Mouse (Mus musculus) ovary, postnatal 14 days (tissue): ENCODE measurements at regions not wholly inside any gene's neighbourhood (a gene's known extent, or its start where the extent isn't known, plus 50 kb on each side); places are given as distances from the start of the nearest gene placed in this dataset.
"Not testable (repeated sequence)": the region's sequence is repeated elsewhere in the genome, so short reads cannot be mapped to it uniquely, and the experiment has no call there.

ENCODE experiments used
- DNase-seq: peaks from one replicate; pipeline ENCODE4 v3.0.0; 2022; ENCODE audit warnings: low spot score

DNA sequence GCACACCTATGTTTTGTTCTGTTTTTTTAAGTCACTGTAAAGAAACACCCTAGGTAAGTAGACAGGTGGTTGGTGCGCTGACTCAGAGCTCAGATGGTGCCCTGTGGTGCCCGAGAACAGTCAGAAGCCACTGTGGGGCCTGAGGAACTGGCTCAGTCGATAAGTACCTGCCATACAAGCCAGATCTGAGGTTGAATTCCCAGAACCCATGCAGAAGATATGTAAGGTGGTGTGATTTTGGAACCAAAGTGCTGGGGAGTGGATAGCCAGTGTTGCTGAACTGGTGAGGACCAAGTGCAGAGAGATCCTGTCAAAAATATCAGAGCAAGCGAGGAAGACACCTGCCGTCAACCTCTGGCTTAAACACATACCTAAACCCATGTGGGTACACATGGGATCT, 65.4 kb downstream of the Chst1 start:
- DNase-seq, result no peak

DNA sequence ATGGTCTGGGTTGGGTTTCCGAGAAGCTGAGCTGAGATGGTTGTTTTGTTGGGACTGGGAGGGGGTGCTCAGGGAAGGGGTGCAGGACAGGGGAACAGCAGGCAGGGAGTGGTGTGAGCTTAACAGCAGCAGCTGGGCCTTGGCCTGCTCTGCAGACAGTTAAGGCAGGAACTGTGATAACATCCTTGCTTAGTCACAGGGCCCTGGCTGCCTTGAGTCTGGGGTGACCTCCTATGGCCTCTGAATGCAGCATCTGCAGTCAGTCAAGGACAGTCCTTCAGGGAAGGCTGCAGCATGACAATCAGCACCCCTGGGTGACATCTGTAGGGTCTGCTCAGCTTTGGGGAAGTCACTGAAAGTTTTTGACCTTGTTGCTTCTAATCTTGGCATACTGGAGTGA, 67.7 kb downstream of the Chst1 start:
- no peak for DNase-seq

DNA sequence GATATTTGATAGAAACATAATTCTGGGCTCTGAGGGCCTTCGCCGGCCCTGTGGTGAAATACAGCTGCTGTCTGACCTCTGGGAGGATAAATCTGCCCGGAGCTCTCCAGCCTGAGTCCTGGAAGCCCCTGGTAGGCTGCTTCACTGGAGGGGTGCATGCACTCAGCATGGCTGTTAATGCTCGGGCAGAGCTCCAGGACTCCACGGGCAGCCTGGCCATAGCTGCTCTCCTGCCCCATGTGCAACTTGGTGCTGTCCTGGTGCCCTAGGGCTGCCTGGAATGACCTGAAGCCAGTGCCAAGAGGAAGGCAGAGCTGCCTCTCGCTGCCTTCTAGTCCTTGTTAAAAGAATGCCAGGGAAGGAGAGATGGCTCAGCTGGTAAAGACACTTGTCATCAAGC, 68.2 kb downstream of the Chst1 start:
- no peak for DNase-seq

DNA sequence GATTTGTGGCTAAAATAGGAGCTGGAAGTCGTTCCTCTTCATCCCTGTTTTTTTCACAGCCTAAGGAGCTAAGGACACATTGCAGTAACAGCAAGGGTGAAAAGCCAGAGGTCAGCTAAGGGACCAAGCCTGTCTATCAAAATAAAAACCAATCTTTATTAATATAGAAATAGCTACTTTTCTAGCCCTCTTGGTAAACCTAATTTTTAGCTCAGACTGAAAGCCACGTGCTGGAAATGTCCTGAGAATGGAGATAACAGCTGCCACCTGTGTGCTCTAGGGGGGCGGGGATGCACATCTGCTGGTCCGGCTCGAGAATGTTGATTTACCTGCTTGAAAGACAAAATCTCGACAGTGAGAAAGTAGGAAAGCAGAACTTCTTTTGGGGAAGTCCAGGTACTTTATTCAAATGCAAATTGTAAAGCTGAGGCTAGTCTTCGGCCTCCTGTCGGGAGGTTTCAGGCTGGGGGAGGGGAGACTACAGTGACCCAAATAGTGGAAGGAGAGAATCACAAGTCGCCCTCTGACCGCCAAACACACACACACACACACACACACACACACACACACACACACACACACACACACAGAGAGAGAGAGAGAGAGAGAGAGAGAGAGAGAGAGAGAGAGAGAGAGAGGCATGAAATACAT, 70.0 kb downstream of the Chst1 start:
- DNase-seq, result not testable (repeated sequence)

DNA sequence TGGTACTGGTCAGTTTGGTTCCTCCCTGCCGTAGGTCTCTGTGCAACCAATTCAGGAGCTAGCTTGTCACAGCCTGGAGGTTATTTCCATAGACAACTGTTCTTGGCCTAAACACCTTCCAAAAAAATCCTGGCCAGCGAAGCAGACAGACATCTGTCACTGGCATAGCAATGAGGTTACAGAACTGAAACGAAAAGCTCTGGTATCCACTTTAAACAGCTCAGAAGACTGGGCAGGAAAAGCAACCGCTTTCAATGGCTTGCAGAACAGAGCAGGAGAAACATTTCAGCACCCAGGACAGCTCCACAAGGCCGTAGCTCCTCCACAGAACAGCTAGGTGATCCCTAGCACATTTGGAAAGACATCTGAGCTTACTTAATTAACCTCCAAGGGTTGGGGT, 72.1 kb downstream of the Chst1 start:
- peak; percentile 65 for DNase-seq

DNA sequence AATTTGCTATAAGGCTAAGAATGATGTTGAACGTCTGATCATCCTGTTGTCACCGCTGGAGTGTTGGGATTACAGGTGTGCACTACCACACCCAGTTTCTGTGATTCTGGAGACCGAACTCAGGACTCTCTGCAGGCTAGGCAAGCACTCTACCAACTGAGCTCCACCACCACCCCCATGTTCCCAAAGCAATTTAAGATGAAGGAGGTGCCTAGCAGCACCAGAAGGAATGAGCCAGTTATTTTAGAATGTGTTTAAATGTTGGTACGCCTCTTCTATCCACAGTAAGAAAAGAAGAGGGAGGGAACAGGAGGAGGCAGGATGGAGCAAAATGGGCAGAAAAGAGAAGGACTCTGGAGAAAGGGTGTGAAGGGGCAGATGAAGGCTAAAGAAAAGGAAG, 72.6 kb downstream of the Chst1 start:
- DNase-seq, result no peak

DNA sequence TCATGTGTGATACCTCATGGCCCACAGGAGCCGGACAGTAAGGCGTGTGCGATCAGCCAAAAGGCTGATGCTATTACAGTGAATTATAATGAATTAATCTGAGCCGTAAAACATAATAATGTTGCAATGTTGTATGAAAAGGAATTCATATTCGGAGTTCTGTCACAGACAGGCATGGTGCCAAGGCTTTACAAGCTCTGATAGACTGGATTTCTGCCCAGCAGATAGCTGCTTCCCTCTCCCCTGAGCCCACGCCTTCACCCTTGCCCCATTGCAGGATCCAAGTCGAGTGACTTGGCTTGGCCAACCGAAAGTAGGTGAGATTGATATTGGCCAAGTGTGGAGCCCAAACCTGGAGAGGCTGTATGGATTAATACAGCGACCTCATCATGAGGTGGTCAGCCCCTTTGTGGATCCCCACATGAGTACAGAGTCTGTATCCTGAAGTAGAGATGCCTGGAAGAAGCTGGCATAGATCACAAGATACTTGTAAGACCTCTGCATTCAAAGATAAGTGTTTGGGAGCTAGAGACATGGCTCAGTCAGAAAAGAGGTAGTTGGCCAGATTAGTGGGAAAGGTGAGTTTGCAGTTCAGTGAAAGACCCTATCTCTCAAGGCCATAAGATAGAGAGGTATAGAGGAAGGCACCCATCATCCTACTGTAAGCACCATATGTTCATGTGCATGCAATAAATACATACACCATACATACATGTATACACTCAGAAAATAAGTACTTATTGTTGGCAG, 73.7 kb downstream of the Chst1 start:
- no peak for DNase-seq

DNA sequence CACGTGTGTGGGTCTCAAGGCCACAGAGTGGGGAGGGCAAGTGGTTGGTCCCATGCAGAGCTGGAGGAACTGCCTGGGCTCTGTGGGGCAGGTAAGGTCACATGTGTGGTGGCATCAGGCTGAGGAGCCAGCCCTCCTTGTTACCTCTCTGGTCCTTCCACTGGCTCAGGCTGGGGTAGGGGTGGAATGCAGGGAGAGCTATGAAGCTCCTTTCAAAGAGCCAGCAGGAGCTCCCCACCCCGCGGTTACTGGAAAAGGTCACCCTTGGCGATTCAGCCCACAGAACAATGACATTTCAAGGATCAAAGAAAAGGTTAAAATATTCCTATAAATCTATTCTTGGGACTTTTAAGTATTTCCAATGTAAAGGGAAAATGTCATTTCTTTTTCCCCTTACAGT, 74.4 kb downstream of the Chst1 start:
- no peak for DNase-seq

DNA sequence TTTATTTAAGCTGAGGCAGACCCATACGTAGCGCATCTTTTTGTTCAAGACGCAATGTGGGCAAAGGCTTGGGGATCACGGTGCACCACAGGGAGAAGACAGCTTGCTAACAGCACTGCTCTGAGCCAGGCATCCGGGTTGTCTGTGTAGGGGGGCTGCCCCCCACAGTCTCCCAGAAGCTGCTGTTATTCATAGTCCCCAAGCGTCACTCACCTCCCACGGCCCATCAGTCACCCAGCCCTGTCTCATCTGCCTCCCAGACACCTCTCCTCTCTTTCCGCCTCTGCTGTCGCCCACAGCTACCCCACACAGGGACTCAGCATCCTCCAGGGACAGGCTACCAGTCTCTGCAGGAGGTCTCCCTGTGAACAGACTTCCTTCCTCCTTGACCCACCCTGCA, 75.7 kb downstream of the Chst1 start:
- DNase-seq, result no peak

DNA sequence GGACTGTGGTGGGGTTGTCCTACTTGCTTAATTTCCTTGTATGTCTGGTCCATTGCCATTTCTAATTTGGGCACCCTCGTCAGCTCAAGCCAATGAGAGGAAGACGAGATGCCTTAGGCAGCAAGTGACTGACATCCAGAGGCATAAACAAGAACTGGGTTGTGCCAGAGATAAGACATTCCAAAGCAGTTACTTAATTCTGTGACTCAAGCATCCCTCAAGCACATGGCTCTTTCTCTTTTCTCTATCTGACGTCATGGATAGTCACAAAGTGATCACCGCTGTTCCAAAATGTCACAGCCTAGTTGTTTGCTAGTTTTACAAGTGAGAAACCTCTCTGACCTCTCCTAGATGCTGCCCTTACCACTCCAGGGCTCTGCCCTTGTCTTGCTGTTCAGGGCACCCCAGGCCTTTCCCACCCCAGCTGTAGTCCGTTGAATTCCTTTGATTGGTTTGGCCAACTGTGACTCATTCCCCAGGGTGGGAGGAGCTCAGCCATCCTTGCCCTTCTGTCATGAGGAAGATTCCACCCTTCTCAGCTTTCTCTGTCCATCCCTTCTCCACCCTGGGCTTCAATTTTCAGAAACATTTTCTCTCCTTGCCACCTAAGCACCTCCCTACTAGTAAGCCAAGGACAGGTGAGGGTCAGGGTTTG, 78.9 kb downstream of the Chst1 start:
- DNase-seq, result no peak

DNA sequence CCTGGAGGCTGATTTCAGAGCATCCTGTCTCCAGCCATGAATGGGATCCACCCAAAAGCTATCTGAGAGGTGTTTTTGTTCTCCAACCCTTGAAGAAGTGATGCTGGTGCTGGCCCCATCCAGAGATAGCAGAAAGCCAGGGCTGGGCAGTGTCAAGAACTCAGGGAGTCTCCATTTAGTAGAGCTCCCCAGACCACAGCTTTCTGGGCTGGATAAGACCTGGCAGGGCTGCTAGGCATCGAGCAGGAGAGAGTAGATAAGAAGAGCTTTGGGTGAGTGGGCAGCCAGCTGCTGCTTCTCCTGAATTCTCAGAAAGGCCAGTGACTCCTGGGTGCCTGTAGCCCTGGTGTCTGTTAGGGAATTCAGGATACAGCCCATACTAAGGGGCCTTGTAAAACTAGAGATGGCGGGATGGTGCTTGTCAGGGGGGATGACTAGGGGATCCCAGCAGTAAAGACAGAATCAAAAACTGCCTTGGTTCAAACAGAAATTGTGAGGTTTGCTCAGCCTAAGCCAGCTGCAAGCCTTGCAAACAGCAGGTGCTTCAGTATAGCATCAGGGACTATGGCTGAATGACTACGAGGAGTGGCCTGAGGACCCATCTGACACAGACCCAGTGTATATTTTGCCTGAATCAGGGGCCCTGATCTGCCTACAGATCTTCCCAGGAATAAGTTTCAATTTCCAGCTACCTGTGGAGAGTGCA, 79.6 kb downstream of the Chst1 start:
- no peak for DNase-seq

DNA sequence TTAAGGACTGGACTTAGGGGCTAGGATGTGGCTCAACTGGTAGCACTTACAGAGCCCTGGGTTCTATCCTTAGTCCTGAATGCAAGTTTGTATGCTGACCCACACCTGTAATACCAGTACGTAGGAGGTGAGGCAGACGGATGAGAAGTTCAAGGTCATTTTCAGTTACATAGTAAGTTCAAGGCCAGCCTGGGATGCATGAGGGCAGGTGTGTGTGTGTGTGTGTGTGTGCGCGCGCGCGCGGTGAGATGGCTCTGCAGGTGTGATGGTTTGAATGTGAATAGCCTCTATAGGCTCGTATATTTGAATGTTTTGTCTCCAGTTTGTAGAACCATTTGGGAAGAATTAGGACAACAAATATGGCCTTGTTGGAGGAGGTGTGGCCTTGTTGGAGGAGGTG, 82.7 kb downstream of the Chst1 start:
- no peak for DNase-seq

DNA sequence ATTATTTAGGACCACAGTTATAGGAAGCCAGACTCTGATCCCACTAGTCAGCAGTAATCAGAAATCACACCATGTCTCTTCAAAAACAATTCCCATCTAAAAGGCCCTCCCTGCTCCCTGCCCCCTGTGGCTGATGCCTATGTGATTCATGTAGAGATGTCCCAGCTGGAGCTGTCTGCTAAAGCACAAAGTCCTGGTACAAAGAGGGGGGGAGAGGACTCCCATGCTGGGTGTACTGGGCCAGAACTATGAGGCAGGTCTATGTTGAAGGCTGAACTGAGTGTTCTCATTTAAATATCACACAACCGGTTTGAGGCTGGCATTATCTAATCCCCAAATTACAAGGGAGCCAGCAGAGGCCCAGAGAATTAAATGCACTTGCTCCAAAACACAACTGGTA, 88.2 kb downstream of the Chst1 start:
- no peak for DNase-seq

DNA sequence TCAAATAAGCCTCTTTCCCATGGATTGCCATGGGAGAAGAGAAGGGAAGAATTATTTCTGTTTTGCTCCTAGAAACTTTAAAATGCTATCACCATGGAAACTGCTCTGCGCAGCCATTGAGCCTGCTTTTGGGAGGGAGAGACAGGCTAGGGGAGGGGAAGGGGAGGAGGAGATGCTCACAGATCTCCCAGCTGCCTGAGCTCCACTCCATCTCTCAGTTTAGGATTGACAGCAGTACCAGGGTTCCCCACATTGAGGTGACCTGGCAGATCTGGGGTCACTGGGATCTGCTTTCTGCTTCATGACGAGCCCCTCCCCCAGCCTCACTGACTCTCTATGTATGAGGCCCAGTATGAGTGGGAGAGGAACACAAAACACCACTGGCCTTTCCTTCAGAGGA, 89.7 kb downstream of the Chst1 start:
- DNase-seq, result no peak

DNA sequence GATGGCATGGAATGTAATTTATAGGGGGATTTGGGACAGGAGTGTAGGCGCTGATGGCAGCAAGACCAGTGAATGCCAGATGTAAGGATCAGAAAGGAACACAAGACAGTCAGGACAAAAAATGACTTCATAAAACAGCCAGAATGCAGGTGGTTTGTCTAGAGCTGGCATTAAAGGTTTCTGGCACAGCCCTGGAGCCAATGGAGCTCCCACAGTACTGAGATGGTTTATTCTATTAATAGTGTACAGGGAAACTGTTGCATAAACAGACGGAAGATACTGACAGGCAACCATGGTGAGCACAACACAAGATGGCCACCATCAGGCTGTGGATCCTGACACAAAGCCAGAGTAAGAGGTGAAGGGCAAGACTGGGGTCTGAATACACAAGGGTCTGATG, 90.8 kb downstream of the Chst1 start:
- DNase-seq, result no peak

DNA sequence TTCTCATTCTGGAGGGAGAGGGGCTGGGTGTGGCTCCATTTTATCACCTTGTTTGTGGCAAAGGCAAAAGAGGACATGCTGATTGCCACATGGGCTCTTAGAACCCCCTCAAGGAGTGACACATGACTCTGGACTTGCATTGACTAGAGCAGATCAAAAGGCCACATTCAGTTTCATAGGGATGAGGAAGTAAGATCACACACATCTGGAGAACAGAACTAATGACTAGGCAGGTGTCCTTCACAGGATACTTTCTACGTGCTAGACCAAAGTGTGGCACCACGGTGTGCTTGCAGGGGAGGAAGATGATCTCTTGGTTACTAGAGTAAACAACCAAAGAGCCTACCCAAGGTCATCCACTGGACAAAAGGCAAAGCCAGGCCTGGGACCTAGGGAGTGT, 91.9 kb downstream of the Chst1 start:
- DNase-seq, result no peak

DNA sequence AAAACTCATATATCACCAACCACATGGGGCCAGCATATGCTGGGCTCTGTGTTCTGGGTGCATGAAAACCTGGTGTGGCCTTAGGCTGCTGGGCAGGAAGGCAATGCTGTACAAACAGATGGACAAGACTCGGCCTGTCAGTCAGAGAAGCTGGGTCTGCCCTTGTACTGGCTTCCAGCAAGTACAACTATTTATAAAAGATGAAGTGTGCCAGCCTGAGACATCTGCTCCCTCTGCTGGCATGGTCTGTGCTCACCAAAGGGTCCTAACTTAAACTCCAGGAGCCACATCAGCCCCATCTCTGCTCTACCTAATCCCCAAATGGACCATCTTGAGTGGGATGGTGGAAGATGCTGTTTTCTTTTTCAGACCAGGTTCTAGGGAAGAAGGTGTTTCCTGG, 93.1 kb downstream of the Chst1 start:
- no peak for DNase-seq

DNA sequence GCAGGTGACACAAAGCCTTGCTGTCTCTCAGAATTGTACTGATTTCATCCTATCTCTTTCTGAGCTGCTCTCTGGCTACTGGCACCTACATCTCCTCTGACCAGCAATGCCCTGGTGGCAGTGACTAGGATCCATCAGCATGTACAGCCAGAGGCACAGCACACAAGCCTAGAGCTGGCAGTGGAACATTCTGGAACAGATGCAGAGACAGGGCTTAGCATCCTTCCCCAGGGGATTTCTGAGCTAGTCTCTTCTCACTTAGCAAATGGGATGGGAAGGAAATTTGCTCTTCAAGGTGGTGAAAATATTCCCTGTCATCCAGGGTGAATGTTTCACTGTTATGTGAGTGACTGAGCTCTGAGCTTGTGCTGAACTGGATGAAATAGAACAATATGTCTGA, 93.5 kb downstream of the Chst1 start:
- DNase-seq, result no peak

DNA sequence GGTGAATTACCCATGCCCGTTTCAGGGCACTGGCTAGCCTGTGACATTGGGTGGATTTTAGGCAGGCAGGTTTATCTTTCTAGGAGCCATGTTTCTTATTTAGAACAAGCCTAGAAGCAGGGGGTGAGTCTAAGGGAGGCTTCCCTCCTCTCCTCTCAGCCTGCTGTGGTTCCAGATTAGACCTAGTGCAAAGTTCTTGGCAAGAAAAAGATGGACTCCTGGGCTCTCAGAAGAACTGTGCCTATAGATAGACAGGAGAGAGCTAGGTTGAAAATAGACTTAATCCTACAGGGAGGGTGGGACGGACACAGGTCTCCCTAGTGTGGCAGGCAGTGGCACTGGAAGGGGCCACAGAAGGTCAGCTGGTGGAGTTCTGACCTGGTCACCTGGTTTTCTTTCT, 95.3 kb downstream of the Chst1 start:
- DNase-seq, result no peak

DNA sequence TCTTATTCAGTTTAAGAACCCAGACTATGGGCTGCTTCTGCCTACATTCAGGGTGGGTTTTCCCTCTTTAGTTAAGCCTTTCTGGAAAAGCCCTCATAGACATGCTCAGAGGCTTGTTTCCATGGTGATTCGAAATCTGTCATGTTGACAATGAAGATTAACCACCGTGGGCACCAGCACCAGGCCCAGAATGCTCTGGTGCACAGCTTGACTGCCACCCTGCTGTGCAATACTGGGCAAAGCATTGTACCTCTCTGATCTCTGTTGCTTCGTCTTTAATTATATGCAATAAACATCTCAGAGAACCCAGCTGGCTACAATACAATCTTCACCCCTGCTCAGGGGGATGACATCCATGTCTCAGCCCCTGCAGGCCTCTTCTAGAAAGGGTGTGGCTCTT, 96.4 kb downstream of the Chst1 start:
- DNase-seq, result no peak

DNA sequence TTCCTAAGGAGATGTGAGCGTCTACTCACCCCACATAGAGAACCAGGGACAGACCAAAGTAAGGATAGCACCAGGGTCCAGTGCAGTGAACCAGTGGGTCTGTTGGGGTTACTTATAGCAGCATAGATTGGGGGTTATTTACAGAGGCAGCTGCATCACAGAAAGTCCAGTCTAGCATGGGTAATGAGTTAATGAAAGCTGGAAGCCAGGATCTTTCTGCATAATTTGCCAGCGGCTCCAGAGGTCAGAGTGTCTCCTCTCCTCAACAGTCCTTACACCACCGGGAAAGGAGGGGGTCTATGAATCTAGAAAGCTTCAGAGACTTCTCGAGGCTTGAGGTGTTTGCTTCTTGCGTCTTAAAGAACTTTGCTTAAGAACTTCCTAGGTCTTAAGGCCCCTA, 98.2 kb downstream of the Chst1 start:
- no peak for DNase-seq

DNA sequence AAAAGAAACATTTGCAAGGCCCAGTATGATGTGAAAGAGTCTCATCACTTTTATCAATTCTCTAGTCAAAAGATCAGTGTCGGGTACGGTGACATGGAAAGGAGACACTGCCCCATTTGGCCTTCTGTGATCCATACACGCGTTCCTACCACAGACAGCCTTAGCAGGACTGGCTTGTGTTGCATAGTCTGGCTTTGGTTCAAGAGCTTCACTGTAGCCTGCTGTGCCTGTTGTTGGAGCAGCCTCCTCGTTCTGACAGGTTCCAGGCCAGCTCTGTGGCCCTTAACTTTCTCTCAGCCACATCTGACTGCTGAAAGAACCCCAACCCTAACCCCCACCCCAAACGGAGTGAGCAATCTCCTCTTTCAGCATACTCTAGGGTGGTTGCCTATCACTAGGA, 99.9 kb downstream of the Chst1 start:
- DNase-seq, result no peak

DNA sequence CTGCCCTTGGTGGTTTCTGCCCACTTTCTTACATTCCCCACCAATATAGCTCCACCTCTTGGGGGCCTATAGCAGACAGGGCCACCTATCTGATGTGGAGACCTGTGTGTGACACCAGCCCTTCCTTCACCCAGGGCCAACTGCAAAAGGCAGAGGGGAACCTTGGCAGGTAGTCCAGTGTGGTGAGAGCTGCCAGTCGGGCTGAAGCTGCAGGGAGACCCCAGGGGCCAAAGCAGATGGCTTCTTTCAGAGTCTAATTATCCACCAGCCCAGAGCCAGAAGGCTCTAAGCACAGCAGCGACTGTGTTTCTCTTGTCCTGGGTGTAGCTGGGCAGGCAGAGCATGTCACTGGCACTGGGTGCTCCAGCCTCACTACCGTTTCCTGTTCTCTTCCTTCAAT, 104.5 kb downstream of the Chst1 start:
- DNase-seq, result no peak
